Mouse (Mus musculus) G1E-ER4 (cell line): ENCODE measurements around the gene Taf8. TPM values are rescaled to one million over a fixed set of nuclear protein-coding genes. Genes with fewer than 3 reads are reported as not detected.

ENCODE experiments used
- GATA1 ChIP-seq: IDR thresholded peaks from one replicate; pipeline ENCODE4 v1.8.0; 2012; ENCODE audit warnings: low read length, inconsistent platforms
- polyA plus RNA-seq: library from polyadenylated mRNA; stranded (reverse); fragments of >175 nt; gene quantifications from 2 replicates; pipeline ENCODE4 v1.2.3, GENCODE M21; 2012

Taf8 gene
- polyA plus RNA-seq, 1 experiment = 23.1 TPM

- no peak for TF ChIP-seq GATA1
These were observed 62.6 kb downstream of the Taf8 start for GRCm38 (mm10) chr17:47439396-47440028.

GRCm38 (mm10) chr17:47438611-47439010 is 63.5 kb downstream of the Taf8 start:
- no peak for TF ChIP-seq GATA1

GRCm38 (mm10) chr17:47436907-47437547 is 65.1 kb downstream of the Taf8 start, which contains the start of gene 1700001C19Rik:
TSS of gene 1700001C19Rik (minus strand) at chr17:47437376.
- TF ChIP-seq GATA1 = no peak

GRCm38 (mm10) chr17:47436156-47436906 is 65.8 kb downstream of the Taf8 start, which contains the start of gene AI661453:
TSS of gene AI661453 (plus strand) at chr17:47436615.
- TF ChIP-seq GATA1 = no peak

Other genes starting within 250 kb of the Taf8 start
- gene Mrps10, start 133.4 kb downstream of the Taf8 start, polyA plus RNA-seq = 56.1 and 64.4 TPM in 2 replicates
- gene Guca1b, start 116.9 kb downstream of the Taf8 start, polyA plus RNA-seq = not detected in 2 replicates
- gene Guca1a, start 101.7 kb downstream of the Taf8 start, polyA plus RNA-seq = not detected in 2 replicates
- gene AI661453, start 65.7 kb downstream of the Taf8 start, polyA plus RNA-seq = 0.01 TPM in 1 of 2 replicates, not detected in the other
- gene 1700001C19Rik, start 64.9 kb downstream of the Taf8 start, polyA plus RNA-seq = not detected in 2 replicates
- 451 and 580 TPM in 2 replicates for gene Ccnd3, start 2.8 kb upstream of the Taf8 start, polyA plus RNA-seq
- gene Bysl, start 109.2 kb upstream of the Taf8 start, polyA plus RNA-seq = 58.2 and 67.0 TPM in 2 replicates
- gene Med20, start 109.3 kb upstream of the Taf8 start, polyA plus RNA-seq = 6.0 and 7.3 TPM in 2 replicates
- 0.11 TPM in 1 of 2 replicates, not detected in the other for gene Gm20517, start 109.3 kb upstream of the Taf8 start, polyA plus RNA-seq
- gene Usp49, start 128.4 kb upstream of the Taf8 start, polyA plus RNA-seq = 15.8 and 20.6 TPM in 2 replicates
- 246 and 348 TPM in 2 replicates for gene Tomm6, start 186.1 kb upstream of the Taf8 start, polyA plus RNA-seq
- 3.2 and 4.1 TPM in 2 replicates for gene Frs3, start 186.7 kb upstream of the Taf8 start, polyA plus RNA-seq
- 0.37 and 0.54 TPM in 2 replicates for gene Gm21981, start 192.2 kb upstream of the Taf8 start, polyA plus RNA-seq
- 5.3 and 5.7 TPM in 2 replicates for gene Prickle4, start 192.4 kb upstream of the Taf8 start, polyA plus RNA-seq
- not detected in 2 replicates for gene Pgc, start 224.6 kb upstream of the Taf8 start, polyA plus RNA-seq
- gene Tfeb, start 234.7 kb upstream of the Taf8 start, polyA plus RNA-seq = 40.1 and 50.4 TPM in 2 replicates